Mouse (Mus musculus) intestine, embryonic 15.5 days (tissue): ENCODE measurements at regions not wholly inside any gene's neighbourhood (a gene's known extent, or its start where the extent isn't known, plus 50 kb on each side); places are given as distances from the start of the nearest gene placed in this dataset.

Source experiments
- ATAC-seq: fragments of 200-750 bp; cut with Nextera tagmentation; 2 replicates; pipeline ENCODE4 v1.8.0; 2017; ENCODE audit warnings: moderate TSS enrichment, moderate library complexity
- H3K27ac ChIP-seq: fragments of 300-500 bp; sonication (generic); 2 replicates; pipeline ENCODE4 v1.5.1; 2015; ENCODE audit warnings: mild to moderate bottlenecking, inconsistent platforms
- H3K27me3 ChIP-seq: fragments of 300-500 bp; sonication (generic); replicated peaks from 2 replicates; pipeline ENCODE4 v1.6.1; 2015; ENCODE audit warnings: inconsistent platforms
- H3K36me3 ChIP-seq: fragments of 300-500 bp; sonication (generic); 2 replicates; pipeline ENCODE4 v1.6.1; 2015; ENCODE audit warnings: inconsistent platforms
- H3K4me1 ChIP-seq: fragments of 300-500 bp; sonication (generic); replicated peaks from 2 replicates; pipeline ENCODE4 v1.6.1; 2015; ENCODE audit warnings: inconsistent platforms
- H3K4me2 ChIP-seq: fragments of 300-500 bp; sonication (generic); replicated peaks from 2 replicates; pipeline ENCODE4 v1.6.1; 2015; ENCODE audit warnings: mild to moderate bottlenecking, inconsistent platforms
- H3K4me3 ChIP-seq: fragments of 300-500 bp; sonication (generic); replicated peaks from 2 replicates; pipeline ENCODE4 v1.5.1; 2015; ENCODE audit warnings: inconsistent platforms
- H3K9ac ChIP-seq: fragments of 300-500 bp; sonication (generic); 2 replicates; pipeline ENCODE4 v1.6.1; 2015; ENCODE audit warnings: inconsistent platforms
- H3K9me3 ChIP-seq: fragments of 300-500 bp; sonication (generic); 2 replicates; pipeline ENCODE4 v1.6.1; 2016; ENCODE audit warnings: inconsistent platforms
- WGBS: fragments of 180-500 bp; shearing (Covaris S2); methylation state at CpG from one replicate; pipeline ENCODE4 v1.1.7; 2015; 5-methylcytosine and 5-hydroxymethylcytosine counted together

DNA sequence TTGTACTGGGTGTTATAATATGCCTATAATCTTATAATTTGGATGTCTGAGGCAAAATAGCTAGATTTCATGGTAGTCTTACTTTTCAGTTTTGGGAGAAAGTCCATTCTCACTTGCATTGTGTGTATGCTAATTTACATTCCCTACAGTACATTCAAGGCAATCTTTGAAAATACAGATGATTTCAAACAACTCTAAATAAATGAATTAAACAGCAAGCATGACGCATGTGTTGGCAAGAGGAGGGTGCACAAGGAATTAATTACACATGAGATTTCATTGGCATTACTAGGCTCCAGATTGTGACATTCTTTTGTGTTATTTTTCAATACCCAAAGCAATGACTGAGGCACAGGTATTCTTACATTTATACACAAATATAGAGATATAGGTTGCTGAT lies 495.2 kb upstream of the Cypt12 start:
- WGBS = 95% methylated on average over 1 of the region's 1 CpGs
- Histone ChIP-seq H3K27me3 (no peaks in the 10 kb centered on the region), H3K27ac (no peak overlapping the region), H3K4me3 (no peak overlapping the region), H3K4me1 (no peaks in the 10 kb centered on the region), H3K9me3 (no peaks in the 10 kb centered on the region), H3K36me3 (no peaks in the 10 kb centered on the region), H3K9ac (no peak overlapping the region), H3K4me2 (no peak overlapping the region)
- ATAC-seq = no peak

- H3K27ac ChIP-seq = no peak overlapping the region
- no peak overlapping the region for H3K4me3 ChIP-seq
- H3K9me3 ChIP-seq = no peaks in the 10 kb centered on the region
- H3K36me3 ChIP-seq = no peaks in the 10 kb centered on the region
- H3K4me1 ChIP-seq = no peaks in the 10 kb centered on the region
- no peak overlapping the region for H3K4me2 ChIP-seq
- H3K27me3 ChIP-seq = no peaks in the 10 kb centered on the region
- no peak for ATAC-seq
- 88% methylated on average over 5 of the region's 5 CpGs for WGBS
- no peak overlapping the region for H3K9ac ChIP-seq
Measured at GRCm38 (mm10) chr3:17460545-17460944, 487.7 kb upstream of the Cypt12 start.

- 76% methylated on average over 4 of the region's 4 CpGs for WGBS
- no peak overlapping the region for H3K4me3 ChIP-seq
- peak; percentile 76; the same call in 1 of the 2 replicates for ATAC-seq
- H3K9ac ChIP-seq = no peak overlapping the region
- no peak overlapping the region for H3K4me2 ChIP-seq
- H3K27ac ChIP-seq = no peak overlapping the region
- no peaks in the 10 kb centered on the region for H3K36me3 ChIP-seq
- H3K4me1 ChIP-seq = no peaks in the 10 kb centered on the region
- no peaks in the 10 kb centered on the region for H3K9me3 ChIP-seq
- no peaks in the 10 kb centered on the region for H3K27me3 ChIP-seq
Measured at GRCm38 (mm10) chr3:17461365-17461764, 486.8 kb upstream of the Cypt12 start.

GRCm38 (mm10) chr3:17473812-17474211 lies 474.4 kb upstream of the Cypt12 start:
- Histone ChIP-seq H3K9me3 (no peaks in the 10 kb centered on the region), H3K4me2 (no peak overlapping the region), H3K4me1 (no peaks in the 10 kb centered on the region), H3K4me3 (no peak overlapping the region), H3K9ac (no peak overlapping the region), H3K36me3 (no peaks in the 10 kb centered on the region), H3K27ac (no peak overlapping the region), H3K27me3 (no peaks in the 10 kb centered on the region)
- 82% methylated on average over 2 of the region's 2 CpGs for WGBS
- no peak for ATAC-seq

DNA sequence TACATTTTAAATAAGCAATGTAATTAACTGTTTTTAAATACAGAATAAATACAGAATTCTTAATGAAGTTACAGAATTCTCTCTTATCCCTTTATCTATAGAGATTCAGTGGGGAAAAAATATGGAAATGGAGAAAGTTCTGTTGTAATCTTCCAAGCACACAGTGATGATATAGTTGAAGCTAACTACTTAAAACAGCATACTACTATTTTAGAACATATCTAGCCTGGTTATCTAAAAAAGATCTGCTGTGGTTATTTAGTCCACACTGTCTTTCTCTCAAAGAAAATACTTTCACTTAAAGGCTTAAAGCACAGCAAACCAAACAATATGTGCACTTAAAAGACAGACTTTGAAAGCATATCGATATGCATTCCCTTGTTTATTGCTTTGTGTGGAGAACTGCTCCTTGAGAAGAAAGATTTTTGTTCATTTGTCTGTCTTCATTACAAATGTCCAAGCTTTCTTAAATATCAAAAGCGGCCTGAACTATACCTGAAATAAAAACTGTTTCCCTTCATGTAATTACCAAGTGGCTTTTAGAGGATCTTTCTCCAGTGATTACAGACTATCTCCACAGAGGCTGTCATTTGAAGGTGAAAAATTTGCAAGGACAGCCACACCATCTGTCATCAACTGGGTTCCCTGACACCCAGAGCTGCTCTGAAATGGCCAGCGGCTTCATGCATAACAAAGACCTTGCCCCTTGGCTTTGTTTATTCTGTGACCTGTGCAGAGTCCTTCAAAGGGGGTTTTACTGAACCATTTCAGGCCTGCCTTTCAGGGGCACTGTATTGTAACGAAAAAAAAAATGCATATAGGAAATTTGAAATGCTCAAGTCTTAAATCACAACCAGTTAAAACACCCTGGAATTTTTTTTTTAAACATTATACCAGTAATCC lies 458.7 kb upstream of the Cypt12 start:
- Histone ChIP-seq H3K36me3 (no peaks in the 10 kb centered on the region), H3K9ac (no peak overlapping the region), H3K4me2 (no peak overlapping the region), H3K4me1 (no peaks in the 10 kb centered on the region), H3K9me3 (no peaks in the 10 kb centered on the region), H3K4me3 (no peak overlapping the region), H3K27ac (no peak overlapping the region), H3K27me3 (no peaks in the 10 kb centered on the region)
- no peak for ATAC-seq
- 36% methylated on average over 4 of the region's 4 CpGs for WGBS

GRCm38 (mm10) chr3:17490632-17491031 lies 457.6 kb upstream of the Cypt12 start:
- no peak for ATAC-seq
- Histone ChIP-seq H3K27ac (no peak overlapping the region), H3K9me3 (no peaks in the 10 kb centered on the region), H3K4me2 (no peak overlapping the region), H3K4me1 (no peaks in the 10 kb centered on the region), H3K36me3 (no peaks in the 10 kb centered on the region), H3K27me3 (no peaks in the 10 kb centered on the region), H3K4me3 (no peak overlapping the region), H3K9ac (no peak overlapping the region)

- H3K27ac ChIP-seq = no peak overlapping the region
- 86% methylated on average over 3 of the region's 3 CpGs for WGBS
- H3K9ac ChIP-seq = no peak overlapping the region
- no peaks in the 10 kb centered on the region for H3K9me3 ChIP-seq
- H3K27me3 ChIP-seq = no peaks in the 10 kb centered on the region
- H3K4me1 ChIP-seq = no peaks in the 10 kb centered on the region
- no peak overlapping the region for H3K4me3 ChIP-seq
- no peak for ATAC-seq
- no peak overlapping the region for H3K4me2 ChIP-seq
- no peaks in the 10 kb centered on the region for H3K36me3 ChIP-seq
Measured at GRCm38 (mm10) chr3:17498291-17498690, 449.9 kb upstream of the Cypt12 start.

DNA sequence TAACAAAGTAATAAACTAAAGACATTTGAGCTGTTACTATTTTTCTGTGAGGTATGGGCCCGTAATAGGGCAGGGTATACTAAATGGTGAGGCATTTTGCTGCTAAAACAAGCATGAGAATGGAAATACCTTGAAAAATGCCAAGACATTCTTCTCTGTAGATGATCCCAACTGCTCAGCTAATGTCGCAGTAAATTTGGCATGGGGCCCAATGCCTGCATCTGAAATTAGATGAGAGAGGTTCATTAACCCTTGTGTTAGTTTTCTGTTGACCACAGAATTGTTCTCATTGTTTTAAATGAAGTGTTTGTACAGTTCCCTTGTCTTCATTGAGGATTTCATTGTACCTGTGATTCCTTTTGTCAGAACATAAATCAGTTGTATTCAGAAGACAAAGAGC lies 446.7 kb upstream of the Cypt12 start:
- H3K9ac ChIP-seq = no peak overlapping the region
- no peaks in the 10 kb centered on the region for H3K4me1 ChIP-seq
- no peak for ATAC-seq
- no peaks in the 10 kb centered on the region for H3K9me3 ChIP-seq
- no peak overlapping the region for H3K27ac ChIP-seq
- H3K4me3 ChIP-seq = no peak overlapping the region
- H3K36me3 ChIP-seq = no peaks in the 10 kb centered on the region
- WGBS = 64% methylated on average over 2 of the region's 2 CpGs
- no peaks in the 10 kb centered on the region for H3K27me3 ChIP-seq
- H3K4me2 ChIP-seq = no peak overlapping the region

DNA sequence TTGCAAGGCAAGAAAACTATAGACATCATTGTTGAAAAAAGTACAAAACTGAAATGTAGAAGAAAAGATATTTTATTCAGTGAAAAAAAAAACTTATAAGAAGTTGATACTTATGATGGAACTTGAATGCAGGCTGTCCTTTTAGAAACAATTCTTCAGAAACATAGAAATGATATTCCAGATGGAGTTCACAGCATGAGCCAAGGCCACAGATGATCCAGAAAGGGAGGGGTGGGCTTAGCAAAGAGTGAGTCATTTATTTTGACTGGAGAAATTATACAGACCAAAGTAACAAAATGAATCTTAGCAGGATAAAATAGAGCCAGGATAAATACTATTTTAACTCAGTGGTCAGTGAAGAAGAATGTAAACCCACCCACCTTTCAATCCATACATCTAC lies 406.9 kb upstream of the Cypt12 start:
- Histone ChIP-seq H3K36me3 (no peaks in the 10 kb centered on the region), H3K4me2 (no peak overlapping the region), H3K9me3 (no peaks in the 10 kb centered on the region), H3K27ac (no peak overlapping the region), H3K4me3 (no peak overlapping the region), H3K27me3 (no peaks in the 10 kb centered on the region), H3K4me1 (no peaks in the 10 kb centered on the region), H3K9ac (no peak overlapping the region)
- ATAC-seq = no peak

- no peaks in the 10 kb centered on the region for H3K9me3 ChIP-seq
- H3K36me3 ChIP-seq = no peaks in the 10 kb centered on the region
- H3K9ac ChIP-seq = no peak overlapping the region
- no peaks in the 10 kb centered on the region for H3K27me3 ChIP-seq
- no peak for ATAC-seq
- H3K4me2 ChIP-seq = no peak overlapping the region
- H3K27ac ChIP-seq = no peak overlapping the region
- H3K4me3 ChIP-seq = no peak overlapping the region
- 59% methylated on average over 1 of the region's 1 CpGs for WGBS
- H3K4me1 ChIP-seq = no peaks in the 10 kb centered on the region
Measured at GRCm38 (mm10) chr3:17547559-17548059, 400.6 kb upstream of the Cypt12 start.

DNA sequence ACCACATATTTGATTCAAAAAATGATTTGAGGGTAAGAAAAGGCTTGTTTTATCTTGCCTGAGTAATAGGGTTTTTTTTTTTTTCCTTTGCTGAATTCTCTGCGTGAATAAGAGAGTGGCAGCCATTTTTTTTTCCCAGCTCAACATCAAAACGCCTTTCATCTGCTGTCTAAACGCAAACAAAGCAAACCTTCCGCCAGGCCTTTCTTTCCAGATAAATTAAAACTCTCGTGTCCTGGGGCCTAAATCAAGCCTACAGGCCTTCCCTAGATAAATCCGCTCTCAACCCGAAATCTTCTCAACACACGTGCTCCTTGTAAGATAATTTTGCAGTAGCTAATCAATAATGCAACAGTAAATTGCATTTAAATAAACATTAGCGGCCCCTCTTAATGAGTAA lies 365.7 kb upstream of the Cypt12 start:
- H3K4me2 ChIP-seq = no peak overlapping the region
- H3K4me1 ChIP-seq = no peaks in the 10 kb centered on the region
- H3K4me3 ChIP-seq = no peak overlapping the region
- no peaks in the 10 kb centered on the region for H3K36me3 ChIP-seq
- 62% methylated on average over 9 of the region's 9 CpGs for WGBS
- no peaks in the 10 kb centered on the region for H3K27me3 ChIP-seq
- H3K9me3 ChIP-seq = no peaks in the 10 kb centered on the region
- no peak overlapping the region for H3K27ac ChIP-seq
- ATAC-seq = no peak
- no peak overlapping the region for H3K9ac ChIP-seq

DNA sequence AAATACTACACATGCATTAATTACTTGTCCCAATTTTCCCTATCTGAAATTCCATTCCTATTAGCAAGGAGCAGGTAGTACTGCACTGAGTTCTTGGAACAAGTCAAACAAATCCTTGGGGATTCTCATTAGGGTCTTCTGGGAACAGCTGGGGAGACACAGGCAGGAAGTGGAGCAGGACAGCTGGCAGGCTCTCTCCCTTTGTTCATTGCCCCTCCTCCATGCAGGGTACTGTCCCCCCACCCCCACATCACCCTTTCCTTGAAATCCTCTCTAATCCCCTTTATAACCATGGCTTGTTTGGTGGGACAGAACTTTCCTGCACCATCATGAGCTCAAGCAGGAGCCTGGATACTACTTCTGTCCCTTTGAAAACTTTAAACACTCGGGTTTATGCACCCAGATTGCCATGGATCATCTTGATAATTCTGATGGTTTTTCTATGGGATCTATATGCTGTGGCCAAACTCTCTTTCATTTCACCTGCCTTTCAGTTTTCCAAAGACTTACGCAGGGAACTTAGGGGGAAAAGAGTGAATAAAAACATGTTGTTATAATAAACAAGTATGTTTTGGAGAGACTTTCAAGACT lies 358.2 kb upstream of the Cypt12 start:
- H3K4me1 ChIP-seq = no peaks in the 10 kb centered on the region
- no peaks in the 10 kb centered on the region for H3K36me3 ChIP-seq
- 63% methylated on average over 2 of the region's 2 CpGs for WGBS
- H3K4me2 ChIP-seq = no peak overlapping the region
- H3K27ac ChIP-seq = no peak overlapping the region
- no peak overlapping the region for H3K9ac ChIP-seq
- ATAC-seq = no peak
- no peak overlapping the region for H3K4me3 ChIP-seq
- H3K9me3 ChIP-seq = no peaks in the 10 kb centered on the region
- no peaks in the 10 kb centered on the region for H3K27me3 ChIP-seq

GRCm38 (mm10) chr3:17592463-17592862 lies 355.7 kb upstream of the Cypt12 start:
- Histone ChIP-seq H3K27me3 (no peaks in the 10 kb centered on the region), H3K4me1 (no peaks in the 10 kb centered on the region), H3K9ac (no peak overlapping the region), H3K36me3 (no peaks in the 10 kb centered on the region), H3K9me3 (no peaks in the 10 kb centered on the region), H3K4me3 (no peak overlapping the region), H3K27ac (no peak overlapping the region), H3K4me2 (no peak overlapping the region)
- 36% methylated on average over 3 of the region's 3 CpGs for WGBS
- ATAC-seq = no peak
